Mouse (Mus musculus): Measurements from ENCODE around the gene Vmn1r88. TPM values are rescaled to one million over a fixed set of nuclear protein-coding genes. Genes with fewer than 3 reads are reported as not detected.
A peak's percentile ranks its signal among the peaks of the same experiment; 100 is the strongest.
"Not testable (repeated sequence)": the region's sequence is repeated elsewhere in the genome, so short reads cannot be mapped to it uniquely, and the experiment has no call there.

Gene Vmn1r88
- polyA plus RNA-seq (2021) = not detected

GRCm38 (mm10) chr7:13159268-13159667 is at the start of gene Vmn1r88:
Gene Vmn1r88, plus strand, starts transcription at chr7:13159568.
- H3K27me3 ChIP-seq = no peaks in the 10 kb centered on the region
- in situ Hi-C loops (cut with MboI; ENCODE audit: low pct_unique_long_range_greater_than_20kb) = no loop called here
- no peak for DNase-seq (ENCODE audit: low read depth, low spot score)
- no peak for TF ChIP-seq CTCF (IDR thresholded peaks at IDR 0.05)
- ChIA-PET POLR2A (no interaction called here), CTCF (no interaction called here)
- no peak for ATAC-seq

GRCm38 (mm10) chr7:13119817-13120216 is 39.6 kb upstream of the Vmn1r88 start, which contains the start of gene Vmn1r86:
Gene Vmn1r86, minus strand, starts transcription at chr7:13119917.
- DNase-seq (ENCODE audit: low read depth, low spot score) = no peak
- no peak for ATAC-seq
- ChIA-PET POLR2A (no interaction called here), CTCF (no interaction called here)
- in situ Hi-C loops (cut with MboI; ENCODE audit: low pct_unique_long_range_greater_than_20kb) = loop anchor here (5.0 kb wide), 1 partner anchor 42 kb away; no protein-coding TSS in a partner anchor
- H3K27me3 ChIP-seq = no peaks in the 10 kb centered on the region
- no peak for TF ChIP-seq CTCF (IDR thresholded peaks at IDR 0.05)

GRCm38 (mm10) chr7:13123554-13124153 is 35.7 kb upstream of the Vmn1r88 start:
- ATAC-seq = peak; percentile 90
- DNase-seq (ENCODE audit: low read depth, low spot score); POLR2A ChIA-PET; H3K27me3 ChIP-seq; CTCF ChIA-PET; in situ Hi-C loops (cut with MboI; ENCODE audit: low pct_unique_long_range_greater_than_20kb): not testable (repeated sequence)

GRCm38 (mm10) chr7:13131856-13132255 is 27.5 kb upstream of the Vmn1r88 start:
- ChIA-PET POLR2A (no interaction called here), CTCF (no interaction called here)
- in situ Hi-C loops (cut with MboI; ENCODE audit: low pct_unique_long_range_greater_than_20kb) = no loop called here
- DNase-seq (ENCODE audit: low read depth, low spot score) = no peak
- no peak for ATAC-seq
- TF ChIP-seq CTCF (IDR thresholded peaks at IDR 0.05) = no peak
- no peaks in the 10 kb centered on the region for H3K27me3 ChIP-seq

GRCm38 (mm10) chr7:13137340-13137739 is 22.0 kb upstream of the Vmn1r88 start:
- TF ChIP-seq CTCF (IDR thresholded peaks at IDR 0.05) = no peak
- in situ Hi-C loops (cut with MboI; ENCODE audit: low pct_unique_long_range_greater_than_20kb) = no loop called here
- POLR2A ChIA-PET = no interaction called here
- CTCF ChIA-PET = no interaction called here
- no peak for DNase-seq (ENCODE audit: low read depth, low spot score)
- no peak for ATAC-seq
- no peaks in the 10 kb centered on the region for H3K27me3 ChIP-seq

GRCm38 (mm10) chr7:13140057-13140456 is 19.3 kb upstream of the Vmn1r88 start, which contains the start of gene Vmn1r87:
Gene Vmn1r87, minus strand, starts transcription at chr7:13140157.
- in situ Hi-C loops (cut with MboI; ENCODE audit: low pct_unique_long_range_greater_than_20kb) = no loop called here
- ChIA-PET CTCF (no interaction called here), POLR2A (no interaction called here)
- no peaks in the 10 kb centered on the region for H3K27me3 ChIP-seq
- DNase-seq (ENCODE audit: low read depth, low spot score) (no peak), ATAC-seq (no peak)
- TF ChIP-seq CTCF (IDR thresholded peaks at IDR 0.05) = no peak

GRCm38 (mm10) chr7:13212720-13213119 is 53.4 kb downstream of the Vmn1r88 start, which contains the start of gene Vmn1r89:
Gene Vmn1r89, plus strand, starts transcription at chr7:13213020.
- H3K27me3 ChIP-seq = peaks cover 25% of the 10 kb centered on the region
- DNase-seq (ENCODE audit: low read depth, low spot score) (no peak), ATAC-seq (no peak)
- in situ Hi-C loops (cut with MboI; ENCODE audit: low pct_unique_long_range_greater_than_20kb) = no loop called here
- ChIA-PET CTCF (no interaction called here), POLR2A (no interaction called here)
- TF ChIP-seq CTCF (IDR thresholded peaks at IDR 0.05) = no peak

Other genes with a start within 250 kb of the Vmn1r88 start
- gene Rps5, start 237.3 kb upstream of the Vmn1r88 start, polyA plus RNA-seq (2021) = 905 TPM
- 0.47 TPM for gene Rnf225, start 232.2 kb upstream of the Vmn1r88 start, polyA plus RNA-seq (2021)
- 7.9 TPM for gene Zfp324, start 193.7 kb upstream of the Vmn1r88 start, polyA plus RNA-seq (2021)
- gene Zfp446, start 181.7 kb upstream of the Vmn1r88 start, polyA plus RNA-seq (2021) = 5.9 TPM
- 0.26 TPM for gene Slc27a5, start 161.4 kb upstream of the Vmn1r88 start, polyA plus RNA-seq (2021)
- 447 TPM for gene Trim28, start 160.5 kb upstream of the Vmn1r88 start, polyA plus RNA-seq (2021)
- 21.8 TPM for gene Zbtb45, start 149.5 kb upstream of the Vmn1r88 start, polyA plus RNA-seq (2021)
- gene Chmp2a, start 124.8 kb upstream of the Vmn1r88 start, polyA plus RNA-seq (2021) = 215 TPM
- gene Ube2m, start 121.3 kb upstream of the Vmn1r88 start, polyA plus RNA-seq (2021) = 222 TPM
- gene Mzf1, start 104.8 kb upstream of the Vmn1r88 start, polyA plus RNA-seq (2021) = 5.6 TPM
- gene Vmn1r85, start 64.4 kb upstream of the Vmn1r88 start, polyA plus RNA-seq (2021) = not detected
- gene Vmn1r86, start 39.7 kb upstream of the Vmn1r88 start, polyA plus RNA-seq (2021) = not detected
- not detected for gene Vmn1r87, start 19.4 kb upstream of the Vmn1r88 start, polyA plus RNA-seq (2021)
- not detected for gene Vmn1r89, start 53.5 kb downstream of the Vmn1r88 start, polyA plus RNA-seq (2021)
- gene Lig1, start 117.7 kb downstream of the Vmn1r88 start, polyA plus RNA-seq (2021) = 33.2 TPM
- gene Zswim9, start 119.2 kb downstream of the Vmn1r88 start, polyA plus RNA-seq (2021) = 12.0 TPM
- 0.40 TPM for gene Pla2g4c, start 165.1 kb downstream of the Vmn1r88 start, polyA plus RNA-seq (2021)
- gene Cabp5, start 238.6 kb downstream of the Vmn1r88 start, polyA plus RNA-seq (2021) = 0.09 TPM